Mouse (Mus musculus): ENCODE results near the gene Otog. TPM values are rescaled to one million over a fixed set of nuclear protein-coding genes. Genes with fewer than 3 reads are reported as not detected.

Otog gene
- polyA plus RNA-seq, 2 experiments from 2014 or later, result not detected

Other genes with a start within 250 kb of the Otog start
- gene Abcc6, start 210.7 kb upstream of the Otog start, polyA plus RNA-seq (2017; shearing (Covaris generic)), result not detected
- 10 to 100 TPM; 18.9 to 26.9 TPM for gene Nomo1, start 207.3 kb upstream of the Otog start, polyA plus RNA-seq (2017; shearing (Covaris generic))
- gene Kcnj11, start 140.2 kb upstream of the Otog start, polyA plus RNA-seq (2017; shearing (Covaris generic)), result not detected
- not detected for gene Abcc8, start 61.0 kb upstream of the Otog start, polyA plus RNA-seq (2017; shearing (Covaris generic))
- not detected for gene Ush1c, start 2.5 kb upstream of the Otog start, polyA plus RNA-seq (2017; shearing (Covaris generic))
- not detected for gene Myod1, start 135.5 kb downstream of the Otog start, polyA plus RNA-seq (2017; shearing (Covaris generic))
- gene Kcnc1, start 155.5 kb downstream of the Otog start, polyA plus RNA-seq (2017; shearing (Covaris generic)), result under 1 TPM in 1 of 2 experiments, not detected in 1; 0.05 TPM

Measured in CD4-positive, CD25-positive, alpha-beta regulatory T cell, adult 4 months (primary cell).